Mouse (Mus musculus) CH12.LX (cell line): ENCODE results near the gene AL607142.1. TPM values are rescaled to one million over a fixed set of nuclear protein-coding genes. Genes with fewer than 3 reads are reported as not detected.
A peak's percentile ranks its signal among the peaks of the same experiment; 100 is the strongest.

Experiments used
- DNase-seq: peaks from one replicate; pipeline ENCODE4 v3.0.0-alpha.2; 2013; ENCODE audit errors: extremely low read depth
- H3K27ac ChIP-seq: 2 replicates; pipeline ENCODE4 v1.5.1; 2012; ENCODE audit warnings: low read depth, mild to moderate bottlenecking, control low read depth, moderate library complexity; ENCODE audit not compliant: insufficient read depth
- H3K27me3 ChIP-seq: replicated peaks from 2 replicates; pipeline ENCODE3; 2012; ENCODE audit warnings: inconsistent platforms
- H3K36me3 ChIP-seq, 2 experiments: replicated peaks in 1 of 2; 2 replicates each; pipeline versions ENCODE3 to v1.6.1; 2012; ENCODE audit warnings: inconsistent platforms in 1 of 2, low read length in 1 of 2, mild to moderate bottlenecking in 1 of 2, mixed read lengths in 1 of 2, moderate library complexity in 1 of 2; ENCODE audit not compliant: control insufficient read depth in 1 of 2, insufficient read depth in 1 of 2
- H3K4me1 ChIP-seq, 2 experiments: 2 replicates each; pipeline ENCODE4 v1.6.1; 2012; ENCODE audit warnings: inconsistent platforms in 1 of 2, moderate library complexity in 1 of 2; ENCODE audit not compliant: insufficient read depth in 2 of 2, control insufficient read depth in 1 of 2
- H3K4me2 ChIP-seq: 2 replicates; pipeline ENCODE4 v1.6.1; 2012; ENCODE audit warnings: low read depth, mild to moderate bottlenecking, control low read depth; ENCODE audit not compliant: poor library complexity, insufficient read depth, severe bottlenecking
- H3K4me3 ChIP-seq, 3 experiments: fragments of 150-350 bp in 1 of 3; sonication (generic) in 1 of 3; replicated peaks in 1 of 3; 2 replicates each; pipeline versions ENCODE3 to v1.5.1; 2011 to 2012; ENCODE audit warnings: low read depth in 2 of 3, low read length in 2 of 3, mild to moderate bottlenecking in 2 of 3, moderate library complexity in 2 of 3, control low read depth in 1 of 3, improper control_type of control experiment in 1 of 3, inconsistent platforms in 1 of 3, mixed read lengths in 1 of 3; ENCODE audit not compliant: poor library complexity in 1 of 3
- H3K79me2 ChIP-seq: replicated peaks from 2 replicates; pipeline ENCODE4 v1.6.1; 2012; ENCODE audit warnings: mild to moderate bottlenecking, moderate library complexity; ENCODE audit not compliant: control insufficient read depth, poor library complexity, insufficient read depth, severe bottlenecking; ENCODE audit errors: extremely low read depth
- H3K9ac ChIP-seq: 2 replicates; pipeline ENCODE4 v1.6.1; 2012; ENCODE audit warnings: low read depth, mild to moderate bottlenecking, control low read depth, moderate library complexity; ENCODE audit not compliant: insufficient read depth
- H3K9me3 ChIP-seq: replicated peaks from 2 replicates; pipeline ENCODE3; 2012; ENCODE audit warnings: low read length, inconsistent platforms, mixed read lengths
- BHLHE40 ChIP-seq: IDR thresholded peaks from 2 replicates; pipeline ENCODE4 v1.6.1; 2011; ENCODE audit warnings: mild to moderate bottlenecking, low read depth, low read length, improper control_type of control experiment
- CHD1 ChIP-seq: IDR thresholded peaks from 2 replicates; pipeline ENCODE4 v1.6.1; 2012; ENCODE audit warnings: low read depth, low read length, improper control_type of control experiment, inconsistent platforms
- CHD2 ChIP-seq: IDR thresholded peaks from 2 replicates; pipeline ENCODE4 v1.6.1; 2011; ENCODE audit warnings: low read length, improper control_type of control experiment
- ELF1 ChIP-seq: IDR thresholded peaks from 2 replicates; pipeline ENCODE4 v1.6.1; 2014; ENCODE audit warnings: low read depth, mild to moderate bottlenecking, inconsistent platforms, low read length, improper control_type of control experiment
- ETS1 ChIP-seq: conservative IDR thresholded peaks from 2 replicates; pipeline ENCODE4 v1.6.1; 2012; ENCODE audit warnings: low read depth, mild to moderate bottlenecking, inconsistent platforms, low read length, improper control_type of control experiment, moderate library complexity
- IRF4 ChIP-seq: IDR thresholded peaks from 2 replicates; pipeline ENCODE4 v1.6.1; 2014; ENCODE audit warnings: low read depth, mild to moderate bottlenecking, inconsistent platforms, low read length, improper control_type of control experiment
- MAFK ChIP-seq: IDR thresholded peaks from 2 replicates; pipeline ENCODE4 v1.6.1; 2011; ENCODE audit warnings: low read length, improper control_type of control experiment; ENCODE audit not compliant: insufficient replicate concordance
- MEF2A ChIP-seq: IDR thresholded peaks from 2 replicates; pipeline ENCODE4 v1.6.1; 2014; ENCODE audit warnings: low read depth, mild to moderate bottlenecking, inconsistent platforms, low read length, improper control_type of control experiment, borderline replicate concordance
- MYC ChIP-seq: IDR thresholded peaks from 2 replicates; pipeline ENCODE4 v1.6.1; 2011; ENCODE audit warnings: low read depth, mild to moderate bottlenecking, improper control_type of control experiment, low read length
- NELFE ChIP-seq: IDR thresholded peaks from 2 replicates; pipeline ENCODE4 v1.6.1; 2011; ENCODE audit warnings: low read depth, low read length, improper control_type of control experiment
- NRF1 ChIP-seq: IDR thresholded peaks from 2 replicates; pipeline ENCODE4 v1.6.1; 2014; ENCODE audit warnings: low read depth, mild to moderate bottlenecking, inconsistent platforms, low read length, improper control_type of control experiment, moderate library complexity
- POLR2A ChIP-seq: IDR thresholded peaks from 2 replicates; pipeline ENCODE4 v1.6.1; 2011; ENCODE audit warnings: low read depth, mild to moderate bottlenecking, improper control_type of control experiment, low read length
- TBP ChIP-seq: conservative IDR thresholded peaks from 2 replicates; pipeline ENCODE4 v1.6.1; 2011; ENCODE audit warnings: low read depth, low read length, improper control_type of control experiment
- TCF12 ChIP-seq: IDR thresholded peaks from 2 replicates; pipeline ENCODE4 v1.6.1; 2014; ENCODE audit warnings: low read depth, mild to moderate bottlenecking, inconsistent platforms, low read length, improper control_type of control experiment
- USF2 ChIP-seq: conservative IDR thresholded peaks from 2 replicates; pipeline ENCODE4 v1.6.1; 2011; ENCODE audit warnings: low read depth, low read length, improper control_type of control experiment
- dilution Hi-C: fragments of 300-500 bp; cut with MboI; formaldehyde crosslinking; loops from 2 replicates; pipeline ENCODE4 v1.14.3; 2020; ENCODE audit warnings: low sequenced_read_pairs; ENCODE audit not compliant: extremely low pct_unique_long_range_greater_than_20kb, extremely low pct_ligation_motif_present
- in situ Hi-C: fragments of 300-500 bp; cut with MboI; formaldehyde crosslinking; loops from 3 replicates; pipeline ENCODE4 v1.14.3; 2019; ENCODE audit warnings: low sequenced_read_pairs, low pct_ligation_motif_present, low pct_unique_long_range_greater_than_20kb, mixed read lengths
- polyA plus RNA-seq: library from polyadenylated mRNA; unstranded; fragments of >175 nt; gene quantifications from 2 replicates; pipeline ENCODE4 v1.2.1, GENCODE M21; 2012; ENCODE audit warnings: low read depth; ENCODE audit not compliant: insufficient read length
- total RNA-seq, 2 experiments: library from RNA; depleted of rRNA; stranded (reverse); fragments of 300-350 nt in 1 of 2; fragments of >200 nt in 1 of 2; gene quantifications; 2 replicates each; pipeline ENCODE4 v1.2.3; 2012 to 2014

Gene AL607142.1
- total and polyA plus RNA-seq, 3 experiments = 22.0 TPM; not detected in 2

DNA sequence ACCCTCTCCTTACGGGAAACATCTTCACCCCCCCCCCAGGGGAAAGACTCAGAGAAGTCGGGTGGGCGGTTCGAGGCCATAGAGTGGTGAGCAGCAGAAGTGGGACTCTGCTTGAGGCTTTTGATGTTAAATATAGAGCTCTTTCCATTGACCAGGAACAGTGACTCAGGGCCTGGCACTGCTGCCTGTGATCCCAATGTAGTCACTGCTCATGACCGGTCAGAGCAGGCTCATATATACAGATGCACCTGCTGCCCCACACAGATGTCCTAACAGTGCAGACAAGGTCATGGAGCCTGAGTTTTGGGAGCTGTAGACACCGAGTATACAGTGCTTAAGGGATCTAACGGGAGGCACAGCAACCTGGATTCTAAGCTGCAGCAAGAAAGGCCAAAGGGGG is 18.9 kb upstream of the AL607142.1 start:
- DNase-seq = no peak
- peaks cover 82 to 98% of the 10 kb centered on the region in 2 experiments for H3K4me1 ChIP-seq
- H3K79me2 ChIP-seq = peaks cover 57% of the 10 kb centered on the region
- H3K27ac ChIP-seq = peak overlapping the region; percentile 57
- H3K4me3 ChIP-seq = no peak overlapping the region
- H3K4me2 ChIP-seq = no peak overlapping the region
- H3K9me3 ChIP-seq = no peaks in the 10 kb centered on the region
- H3K27me3 ChIP-seq = no peaks in the 10 kb centered on the region
- TF ChIP-seq USF2 = no peak
- no peak for TF ChIP-seq TBP
- no peak for TF ChIP-seq NELFE
- 0 out of 2 replicates have a peak, but pooled peaks have one; percentile 63 for TF ChIP-seq MEF2A
- no peak for TF ChIP-seq CHD2
- no peak for TF ChIP-seq CHD1
- in situ Hi-C loops = no loop called here
- H3K9ac ChIP-seq = no peak overlapping the region
- dilution Hi-C loops = no loop called here
- H3K36me3 ChIP-seq = peaks cover 3 to 68% of the 10 kb centered on the region in 2 experiments

DNA sequence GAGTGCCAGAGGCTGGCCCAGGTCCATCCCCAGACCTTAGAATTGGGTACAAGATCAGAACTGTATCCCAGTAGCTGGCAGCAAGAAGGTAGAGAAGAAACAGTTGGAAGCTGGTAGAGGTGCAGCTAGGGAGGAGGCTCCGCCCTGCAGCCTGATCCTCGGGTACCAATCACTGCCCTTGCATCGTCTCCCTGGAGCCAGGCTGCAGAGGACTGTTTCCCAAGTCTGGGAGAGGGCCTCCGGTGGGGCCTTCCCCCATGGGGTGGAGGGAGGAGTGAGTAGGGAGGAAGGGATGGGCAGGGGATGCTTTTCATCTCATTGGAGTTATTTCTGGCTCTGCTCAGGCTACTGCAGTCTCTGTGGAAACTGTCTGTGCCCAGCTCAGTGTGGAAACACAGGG is 17.7 kb upstream of the AL607142.1 start:
- Histone ChIP-seq H3K9ac (no peak overlapping the region), H3K79me2 (peaks cover 45% of the 10 kb centered on the region), H3K27ac (peak overlapping the region; percentile 72), H3K4me2 (no peak overlapping the region), H3K4me3 (no peak overlapping the region), H3K36me3 (peaks cover 3 to 69% of the 10 kb centered on the region in 2 experiments), H3K4me1 (peaks cover 82 to 98% of the 10 kb centered on the region in 2 experiments), H3K27me3 (no peaks in the 10 kb centered on the region), H3K9me3 (no peaks in the 10 kb centered on the region)
- in situ Hi-C loops = no loop called here
- dilution Hi-C loops = no loop called here
- no peak; the same call in 1 of the 2 replicates for TF ChIP-seq CHD2
- no peak for TF ChIP-seq NRF1
- TF ChIP-seq ELF1 = no peak
- TF ChIP-seq POLR2A = no peak
- no peak for TF ChIP-seq ETS1
- TF ChIP-seq IRF4 = no peak
- TF ChIP-seq TCF12 = no peak
- DNase-seq = no peak

DNA sequence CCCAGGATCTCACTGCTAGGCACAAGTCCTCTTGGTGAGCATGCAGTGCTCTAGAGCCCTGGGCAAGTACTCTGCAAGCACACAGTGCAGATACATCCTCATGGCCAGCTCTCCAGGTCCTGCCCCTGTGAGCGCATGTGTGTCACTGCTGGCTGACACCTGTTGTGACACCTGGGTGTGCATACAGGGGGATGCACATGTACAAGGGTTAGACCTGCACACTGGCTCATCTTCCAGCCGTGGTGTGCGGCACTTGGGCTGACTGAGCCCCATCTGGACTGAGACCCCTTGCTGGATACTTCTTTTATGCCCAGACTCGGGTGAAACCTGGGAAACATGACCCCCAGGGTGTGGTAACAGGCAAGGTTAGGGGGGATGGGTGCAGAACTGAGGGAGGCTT is 16.5 kb upstream of the AL607142.1 start:
- Histone ChIP-seq H3K9me3 (no peaks in the 10 kb centered on the region), H3K4me2 (no peak overlapping the region), H3K4me3 (peak overlapping the region in 1 of 3 experiments; percentile 41), H3K79me2 (peaks cover 37% of the 10 kb centered on the region), H3K9ac (no peak overlapping the region), H3K27me3 (no peaks in the 10 kb centered on the region), H3K27ac (peak overlapping the region; percentile 78), H3K4me1 (peaks cover 80 to 98% of the 10 kb centered on the region in 2 experiments), H3K36me3 (peaks cover 0 to 65% of the 10 kb centered on the region in 2 experiments)
- dilution Hi-C loops (no loop called here), in situ Hi-C loops (no loop called here)
- TF ChIP-seq ETS1 = no peak
- TF ChIP-seq CHD2 = peak; percentile 49; the same call in 1 of the 2 replicates
- no peak for TF ChIP-seq MAFK
- peak; percentile 61; the same call in 1 of the 2 replicates for TF ChIP-seq MYC
- peak; percentile 14; the same call in 1 of the 2 replicates for TF ChIP-seq BHLHE40
- TF ChIP-seq TCF12 = peak; percentile 39; the same call in 1 of the 2 replicates
- DNase-seq = no peak
